Mouse (Mus musculus) neural tube, embryonic 11.5 days (tissue): Measurements from ENCODE around the gene Hexa. TPM values are rescaled to one million over a fixed set of nuclear protein-coding genes. Genes with fewer than 3 reads are reported as not detected.

Experiments
- ATAC-seq: fragments of 200-750 bp; cut with Nextera tagmentation; 2 replicates; pipeline ENCODE4 v1.8.0; 2017; ENCODE audit warnings: moderate number of reproducible peaks, mild to moderate bottlenecking, moderate TSS enrichment, moderate library complexity; ENCODE audit not compliant: insufficient read depth, low FRiP score, low TSS enrichment
- DNase-seq: peaks from one replicate; pipeline ENCODE4 v3.0.0-alpha.2; 2015; ENCODE audit warnings: low spot score
- H3K27ac ChIP-seq: fragments of 300-500 bp; sonication (generic); 2 replicates; pipeline ENCODE4 v1.5.1; 2014; ENCODE audit warnings: low read depth, mild to moderate bottlenecking, low read length
- H3K27me3 ChIP-seq: fragments of 300-500 bp; sonication (generic); 2 replicates; pipeline ENCODE4 v1.6.1; 2014; ENCODE audit warnings: mild to moderate bottlenecking, low read length, mixed read lengths; ENCODE audit not compliant: control insufficient read depth, insufficient read depth
- H3K36me3 ChIP-seq: fragments of 300-500 bp; sonication (generic); 2 replicates; pipeline ENCODE4 v1.6.1; 2014; ENCODE audit warnings: mild to moderate bottlenecking, low read length, moderate library complexity, mixed read lengths; ENCODE audit not compliant: control insufficient read depth, insufficient read depth
- H3K4me1 ChIP-seq: fragments of 300-500 bp; sonication (generic); 2 replicates; pipeline ENCODE4 v1.6.1; 2014; ENCODE audit warnings: low read length, mixed read lengths; ENCODE audit not compliant: control insufficient read depth, insufficient read depth
- H3K4me2 ChIP-seq: fragments of 300-500 bp; sonication (generic); 2 replicates; pipeline ENCODE4 v1.6.1; 2014; ENCODE audit warnings: low read depth, mild to moderate bottlenecking, moderate library complexity
- H3K4me3 ChIP-seq: fragments of 300-500 bp; sonication (generic); 2 replicates; pipeline ENCODE4 v1.5.1; 2014; ENCODE audit warnings: low read depth, low read length
- H3K9ac ChIP-seq: fragments of 300-500 bp; sonication (generic); 2 replicates; pipeline ENCODE4 v1.6.1; 2014; ENCODE audit warnings: mild to moderate bottlenecking, low read length
- H3K9me3 ChIP-seq: fragments of 300-500 bp; sonication (generic); 2 replicates; pipeline ENCODE4 v1.6.1; 2016; ENCODE audit warnings: low read length; ENCODE audit not compliant: control insufficient read depth
- WGBS: fragments of 180-500 bp; shearing (Covaris S2); extraction: QIAGEN DNeasy Blood & Tissue Kit; methylation state at CpG from one replicate; pipeline ENCODE4 v1.1.7; 2014; 5-methylcytosine and 5-hydroxymethylcytosine counted together
- polyA plus RNA-seq: library from polyadenylated mRNA; unstranded; fragments of >200 nt; fragmentation: Nextera tagmentation; extraction: Ambion mirVana; gene quantifications from 2 replicates; pipeline ENCODE4 v1.2.1, GENCODE M21; 2014

Hexa gene
- polyA plus RNA-seq, 1 experiment from 2014 or later, result 49.9 TPM

DNA sequence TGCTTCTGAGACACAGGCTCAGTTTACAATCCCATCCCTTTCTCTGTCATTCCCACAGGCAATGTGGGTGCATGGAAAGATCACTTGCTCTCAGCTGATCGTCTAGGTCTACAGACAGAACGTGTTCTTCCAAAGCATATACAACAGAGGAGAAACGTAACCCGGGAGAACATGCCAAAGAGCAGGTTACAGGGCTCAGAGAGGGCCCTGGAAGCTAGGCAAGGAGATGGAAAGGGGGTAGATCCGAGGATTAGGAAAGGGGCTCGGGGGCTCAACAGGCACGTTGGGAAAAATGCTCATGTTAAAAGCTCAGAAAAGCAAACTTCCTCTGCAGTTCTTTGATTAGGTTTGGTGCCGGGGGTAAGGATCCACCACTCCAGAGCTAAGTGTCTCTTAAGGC, 62.3 kb downstream of the Hexa start:
- no peaks in the 10 kb centered on the region for H3K27me3 ChIP-seq
- no peaks in the 10 kb centered on the region for H3K36me3 ChIP-seq
- no peaks in the 10 kb centered on the region for H3K9me3 ChIP-seq
- ATAC-seq, result no peak
- H3K9ac ChIP-seq, result no peak overlapping the region
- H3K4me1 ChIP-seq, result no peaks in the 10 kb centered on the region
- H3K27ac ChIP-seq, result no peak overlapping the region
- H3K4me3 ChIP-seq, result no peak overlapping the region
- no peak for DNase-seq
- no peak overlapping the region for H3K4me2 ChIP-seq
- 88% methylated on average over 8 of the region's 8 CpGs for WGBS

DNA sequence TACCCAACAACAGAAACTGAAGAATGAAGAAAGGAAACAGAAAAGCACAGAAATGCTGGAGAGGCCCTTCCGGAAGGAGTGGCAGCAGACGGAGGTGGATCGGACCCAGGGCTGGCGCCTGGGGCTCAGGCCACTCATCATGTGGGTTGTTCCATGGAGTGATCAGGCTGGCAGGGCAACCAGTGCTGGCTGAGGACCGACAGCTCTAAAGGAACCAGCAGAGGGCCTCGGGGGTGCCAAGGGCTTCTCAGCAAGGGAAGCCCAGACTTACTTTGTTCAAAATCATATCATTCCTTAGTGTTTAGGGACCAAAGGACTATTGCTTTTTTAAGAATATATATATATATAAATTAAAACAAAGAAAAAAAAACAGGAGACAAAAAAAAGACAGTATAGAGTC, 66.6 kb downstream of the Hexa start:
- Histone ChIP-seq H3K9me3 (no peaks in the 10 kb centered on the region), H3K27ac (no peak overlapping the region), H3K27me3 (no peaks in the 10 kb centered on the region), H3K4me2 (no peak overlapping the region), H3K9ac (no peak overlapping the region), H3K36me3 (no peaks in the 10 kb centered on the region), H3K4me3 (no peak overlapping the region), H3K4me1 (no peaks in the 10 kb centered on the region)
- ATAC-seq (no peak), DNase-seq (no peak)
- WGBS, result 58% methylated on average over 6 of the region's 6 CpGs

DNA sequence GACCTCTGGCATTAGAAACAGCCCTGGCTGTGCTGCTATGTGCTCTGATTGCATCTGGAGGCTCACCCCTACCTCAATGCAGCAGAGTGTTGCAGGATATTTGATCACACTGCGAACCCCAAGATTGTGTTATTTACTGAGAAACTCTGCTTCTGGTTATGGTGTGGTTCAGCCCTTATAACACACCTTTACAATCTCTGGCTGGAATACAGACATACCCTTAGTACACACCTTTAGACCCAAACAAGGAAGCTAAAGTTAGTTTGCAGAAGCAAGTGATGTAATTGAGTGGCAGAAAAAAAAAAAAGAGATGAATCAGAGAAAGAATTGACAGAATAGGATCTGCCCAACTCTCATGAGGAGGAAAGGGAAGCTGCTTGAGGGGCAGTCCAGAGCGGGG, 71.6 kb downstream of the Hexa start:
- no peak for ATAC-seq
- H3K4me3 ChIP-seq, result no peak overlapping the region
- 90% methylated on average over 2 of the region's 2 CpGs for WGBS
- no peak overlapping the region for H3K9ac ChIP-seq
- DNase-seq, result no peak
- no peaks in the 10 kb centered on the region for H3K4me1 ChIP-seq
- no peaks in the 10 kb centered on the region for H3K9me3 ChIP-seq
- H3K27ac ChIP-seq, result no peak overlapping the region
- no peaks in the 10 kb centered on the region for H3K27me3 ChIP-seq
- no peaks in the 10 kb centered on the region for H3K36me3 ChIP-seq
- H3K4me2 ChIP-seq, result no peak overlapping the region

Other genes with a start within 250 kb of the Hexa start
- gene Adpgk, start 248.0 kb upstream of the Hexa start, polyA plus RNA-seq, result 48.6 and 50.0 TPM in 2 replicates
- gene Bbs4, start 186.0 kb upstream of the Hexa start, polyA plus RNA-seq, result 18.5 and 22.1 TPM in 2 replicates
- gene Arih1, start 52.9 kb upstream of the Hexa start, polyA plus RNA-seq, result 18.5 and 22.1 TPM in 2 replicates
- not detected in 2 replicates for gene Tmem202, start 307 bp downstream of the Hexa start, polyA plus RNA-seq
- 6.1 and 6.3 TPM in 2 replicates for gene Celf6, start 38.4 kb downstream of the Hexa start, polyA plus RNA-seq
- gene Parp6, start 77.7 kb downstream of the Hexa start, polyA plus RNA-seq, result 107 and 135 TPM in 2 replicates
- 2,042 and 2,202 TPM in 2 replicates for gene Pkm, start 116.8 kb downstream of the Hexa start, polyA plus RNA-seq
- 0.17 and 0.43 TPM in 2 replicates for gene Gramd2, start 140.6 kb downstream of the Hexa start, polyA plus RNA-seq
- gene Senp8, start 211.2 kb downstream of the Hexa start, polyA plus RNA-seq, result 19.8 and 22.0 TPM in 2 replicates
- gene Myo9a, start 211.4 kb downstream of the Hexa start, polyA plus RNA-seq, result 22.2 and 24.5 TPM in 2 replicates